Mouse (Mus musculus) lung, embryonic 16.5 days (tissue): ENCODE measurements around the gene Ndufs1. TPM values are rescaled to one million over a fixed set of nuclear protein-coding genes. Genes with fewer than 3 reads are reported as not detected.
"Not testable (repeated sequence)": the region's sequence is repeated elsewhere in the genome, so short reads cannot be mapped to it uniquely, and the experiment has no call there.

Experiments used
- ATAC-seq: fragments of 200-750 bp; cut with Nextera tagmentation; 2 replicates; pipeline ENCODE4 v1.8.0; 2017; ENCODE audit warnings: low read depth, mild to moderate bottlenecking, moderate library complexity
- H3K27ac ChIP-seq: fragments of 300-500 bp; sonication (generic); 2 replicates; pipeline ENCODE4 v1.5.1; 2014; ENCODE audit warnings: mild to moderate bottlenecking, control low read depth, low read length
- H3K27me3 ChIP-seq: fragments of 300-500 bp; sonication (generic); 2 replicates; pipeline ENCODE4 v1.6.1; 2014; ENCODE audit warnings: low read depth, low read length, mixed read lengths; ENCODE audit not compliant: control insufficient read depth, insufficient read depth
- H3K36me3 ChIP-seq: fragments of 300-500 bp; sonication (generic); 2 replicates; pipeline ENCODE4 v1.6.1; 2014; ENCODE audit warnings: low read length; ENCODE audit not compliant: control insufficient read depth, insufficient read depth
- H3K4me1 ChIP-seq: fragments of 300-500 bp; sonication (generic); replicated peaks from 2 replicates; pipeline ENCODE4 v1.6.1; 2014; ENCODE audit warnings: low read length, mixed read lengths; ENCODE audit not compliant: control insufficient read depth, insufficient read depth
- H3K4me2 ChIP-seq: fragments of 300-500 bp; sonication (generic); 2 replicates; pipeline ENCODE4 v1.6.1; 2014; ENCODE audit warnings: low read depth, low read length, control low read depth
- H3K4me3 ChIP-seq: fragments of 300-500 bp; sonication (generic); 2 replicates; pipeline ENCODE4 v1.5.1; 2014; ENCODE audit warnings: mild to moderate bottlenecking, low read length, control low read depth
- H3K9ac ChIP-seq: fragments of 300-500 bp; sonication (generic); 2 replicates; pipeline ENCODE4 v1.6.1; 2014; ENCODE audit warnings: low read length, control low read depth
- H3K9me3 ChIP-seq: fragments of 300-500 bp; sonication (generic); 2 replicates; pipeline ENCODE4 v1.6.1; 2016; ENCODE audit warnings: low read length; ENCODE audit not compliant: control insufficient read depth
- WGBS: fragments of 180-500 bp; shearing (Covaris S2); extraction: QIAGEN DNeasy Blood & Tissue Kit; methylation state at CpG from one replicate; pipeline ENCODE4 v1.1.7; 2014; 5-methylcytosine and 5-hydroxymethylcytosine counted together
- polyA plus RNA-seq: library from polyadenylated mRNA; unstranded; fragments of >200 nt; fragmentation: Nextera tagmentation; extraction: Ambion mirVana; gene quantifications from 2 replicates; pipeline ENCODE4 v1.2.1, GENCODE M21; 2015

The Ndufs1 gene
- polyA plus RNA-seq, 1 experiment from 2014 or later: 123 TPM

DNA sequence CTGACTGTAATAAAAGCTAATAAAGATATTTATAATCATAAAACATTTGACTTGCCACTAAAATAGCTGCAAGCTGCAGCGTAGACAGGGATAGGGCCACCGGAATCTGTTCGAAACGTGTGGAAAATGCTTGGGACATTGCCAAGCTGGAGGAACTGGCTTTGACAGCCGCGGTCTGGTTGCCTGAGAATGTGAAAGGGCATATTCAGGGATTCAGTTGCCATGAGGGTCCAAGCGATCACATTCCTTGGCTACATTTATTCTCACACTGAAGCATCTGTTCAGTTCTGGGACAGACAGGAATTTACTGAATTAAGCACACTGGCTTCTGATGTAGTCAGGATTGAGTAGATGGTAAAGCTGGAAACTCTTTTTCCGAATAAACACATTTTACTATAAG, 14.2 kb upstream of the Ndufs1 start:
- Histone ChIP-seq H3K27ac (no peak overlapping the region), H3K4me1 (no peaks in the 10 kb centered on the region; the same call in 1 of the 2 replicates), H3K9ac (no peak overlapping the region), H3K36me3 (no peaks in the 10 kb centered on the region), H3K4me2 (no peak overlapping the region), H3K9me3 (no peaks in the 10 kb centered on the region), H3K27me3 (no peaks in the 10 kb centered on the region), H3K4me3 (no peak overlapping the region)
- no peak for ATAC-seq
- 43% methylated on average over 8 of the region's 8 CpGs for WGBS

DNA sequence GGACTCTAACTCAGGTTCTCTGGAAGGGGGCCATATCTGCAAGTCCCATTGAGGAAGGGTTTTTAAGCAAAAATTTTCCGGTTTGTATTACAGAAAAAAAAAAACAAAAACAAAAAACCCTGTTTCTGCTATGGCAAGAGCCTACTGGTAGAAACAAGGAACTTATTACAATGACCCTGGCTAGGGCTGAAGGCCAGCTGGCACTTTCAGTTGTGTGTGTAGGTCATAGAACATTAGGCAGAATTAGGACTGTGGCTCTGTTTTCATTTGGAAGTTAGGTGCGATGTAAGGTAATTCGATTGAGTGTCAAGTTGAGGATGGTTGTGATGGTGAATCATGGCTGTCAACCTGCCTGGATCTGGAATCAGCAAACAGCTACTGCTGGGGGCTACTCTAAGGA, 11.9 kb upstream of the Ndufs1 start:
- H3K9ac ChIP-seq: no peak overlapping the region
- no peaks in the 10 kb centered on the region for H3K36me3 ChIP-seq
- H3K4me3 ChIP-seq: no peak overlapping the region
- no peak overlapping the region for H3K4me2 ChIP-seq
- no peak for ATAC-seq
- no peaks in the 10 kb centered on the region for H3K27me3 ChIP-seq
- no peak overlapping the region for H3K27ac ChIP-seq
- 86% methylated on average over 3 of the region's 3 CpGs for WGBS
- no peaks in the 10 kb centered on the region for H3K9me3 ChIP-seq
- H3K4me1 ChIP-seq: no peaks in the 10 kb centered on the region

DNA sequence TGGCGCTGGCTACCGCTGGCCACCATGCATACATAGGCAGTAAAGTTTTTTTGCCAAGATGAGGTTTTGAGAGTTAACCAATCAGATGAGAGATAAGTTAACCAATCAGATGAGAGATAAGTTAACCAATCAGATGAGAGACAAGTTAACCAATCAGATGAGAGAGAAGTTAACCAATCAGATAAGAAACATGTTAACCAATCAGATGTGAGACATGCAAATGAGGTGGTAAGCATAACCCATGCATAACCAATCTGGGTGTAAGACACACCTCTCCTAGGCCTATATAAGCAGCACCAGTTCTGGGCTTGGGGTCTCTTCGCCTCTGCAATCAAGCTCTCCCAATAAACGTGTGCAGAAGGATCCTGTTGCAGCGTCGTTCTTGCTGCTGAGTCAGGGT, 8.8 kb upstream of the Ndufs1 start:
- not testable (repeated sequence) for H3K27ac ChIP-seq, ATAC-seq, H3K4me1 ChIP-seq, H3K9me3 ChIP-seq, H3K4me2 ChIP-seq, H3K4me3 ChIP-seq, H3K27me3 ChIP-seq, H3K36me3 ChIP-seq, H3K9ac ChIP-seq
- 96% methylated on average over 6 of the region's 6 CpGs for WGBS

DNA sequence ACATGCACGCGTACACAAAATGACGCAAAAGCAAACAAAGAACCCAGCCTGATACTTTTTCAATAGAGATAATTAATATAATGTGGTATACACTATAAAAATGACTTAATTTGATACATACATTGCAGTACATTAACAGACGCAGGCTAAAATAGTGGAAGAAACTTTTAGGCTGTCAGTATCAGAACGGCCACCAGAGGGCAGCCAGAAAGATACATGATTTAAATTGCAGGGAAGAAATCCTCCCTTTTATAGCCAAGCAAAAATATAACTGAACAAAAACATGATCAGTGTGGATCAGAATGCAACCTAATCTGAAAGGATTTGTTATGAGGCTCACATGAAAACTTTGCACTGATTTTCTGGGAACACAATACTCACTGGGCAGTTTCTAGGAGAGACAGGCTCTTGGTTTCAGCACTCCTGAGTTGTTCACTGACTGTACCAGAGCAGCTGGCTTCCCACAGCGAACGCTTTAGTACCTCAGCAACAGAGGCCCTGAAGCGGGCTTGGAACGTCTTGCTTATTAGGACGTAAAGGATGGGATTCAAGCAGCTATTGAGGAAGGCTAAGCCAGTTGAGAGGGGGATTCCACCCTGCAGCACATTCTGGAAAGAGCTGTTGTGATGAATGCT, 6.1 kb upstream of the Ndufs1 start:
- H3K27me3 ChIP-seq: no peaks in the 10 kb centered on the region
- no peak for ATAC-seq
- no peak overlapping the region for H3K9ac ChIP-seq
- H3K4me3 ChIP-seq: no peak overlapping the region
- H3K36me3 ChIP-seq: peaks cover 14% of the 10 kb centered on the region
- 57% methylated on average over 10 of the region's 10 CpGs for WGBS
- H3K4me1 ChIP-seq: peaks cover 6% of the 10 kb centered on the region
- H3K27ac ChIP-seq: no peak overlapping the region
- no peak overlapping the region for H3K4me2 ChIP-seq
- no peaks in the 10 kb centered on the region for H3K9me3 ChIP-seq

DNA sequence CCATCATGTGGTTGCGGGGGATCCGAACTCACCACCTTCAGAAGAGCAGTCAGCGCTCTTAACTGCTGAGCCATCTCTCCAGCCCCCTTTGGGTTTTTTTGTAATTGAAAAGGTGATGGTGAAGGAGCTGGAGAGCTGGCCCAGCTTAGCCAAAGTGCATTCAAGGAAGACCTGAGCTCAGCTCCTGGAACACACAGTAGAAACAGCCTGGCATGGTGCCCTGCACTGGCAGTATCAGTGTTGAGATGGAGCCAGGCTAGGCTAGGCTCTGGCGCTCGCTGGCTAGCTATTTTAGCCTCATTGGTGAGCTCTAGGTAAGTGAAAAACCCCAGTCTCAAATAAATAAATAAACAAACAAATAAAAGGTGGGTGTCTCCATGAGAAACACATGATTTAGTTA, 5.6 kb upstream of the Ndufs1 start:
- ATAC-seq: no peak
- Histone ChIP-seq H3K4me2 (no peak overlapping the region), H3K36me3 (peaks cover 14% of the 10 kb centered on the region), H3K27ac (no peak overlapping the region), H3K9me3 (no peaks in the 10 kb centered on the region), H3K27me3 (no peaks in the 10 kb centered on the region), H3K9ac (no peak overlapping the region), H3K4me1 (peaks cover 9% of the 10 kb centered on the region), H3K4me3 (no peak overlapping the region)
- WGBS: 78% methylated on average over 5 of the region's 5 CpGs

DNA sequence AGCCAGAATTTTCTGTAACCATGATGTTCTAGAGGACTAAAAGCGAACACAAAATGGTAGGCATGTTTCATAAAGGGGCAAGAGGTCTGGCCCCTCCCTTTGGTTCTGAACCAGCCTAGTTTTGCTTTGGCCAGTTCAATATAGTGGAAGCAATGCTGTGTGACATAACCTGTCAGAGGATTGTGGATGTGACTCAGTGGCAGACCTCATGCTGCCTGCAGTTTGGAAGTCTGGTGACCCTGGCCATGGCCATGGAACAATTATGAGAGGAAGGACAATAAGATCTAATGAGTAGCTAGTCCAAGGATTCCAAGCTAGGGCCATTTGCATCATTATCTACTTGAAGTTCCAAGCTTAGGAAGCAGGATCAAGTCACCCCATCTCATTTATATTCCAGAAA, 4.8 kb upstream of the Ndufs1 start:
- Histone ChIP-seq H3K4me3 (no peak overlapping the region), H3K36me3 (peaks cover 14% of the 10 kb centered on the region)
- no peak for ATAC-seq

DNA sequence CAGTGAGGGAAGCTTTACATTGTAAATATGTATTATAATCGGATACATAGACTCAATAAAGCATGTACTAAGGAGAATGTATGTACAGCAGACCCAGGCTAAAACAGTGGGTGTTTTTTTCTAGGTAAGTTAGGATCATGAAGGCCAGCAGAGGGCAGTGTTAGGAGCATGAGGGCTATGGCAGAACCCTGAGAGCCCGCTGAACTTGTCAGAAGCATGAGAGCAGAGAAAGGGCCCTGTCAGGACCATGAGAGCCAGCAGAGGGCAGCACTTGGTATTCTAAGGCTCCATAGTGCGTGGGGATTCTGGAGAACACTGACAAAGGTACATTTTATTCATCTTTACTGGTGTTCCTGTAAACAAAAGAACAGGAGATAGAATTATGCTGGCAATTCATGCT, 4.4 kb upstream of the Ndufs1 start:
- Histone ChIP-seq H3K4me3 (no peak overlapping the region), H3K4me2 (no peak overlapping the region), H3K9ac (no peak overlapping the region), H3K27me3 (no peaks in the 10 kb centered on the region), H3K9me3 (no peaks in the 10 kb centered on the region), H3K27ac (no peak overlapping the region), H3K36me3 (peaks cover 14% of the 10 kb centered on the region), H3K4me1 (peaks cover 9% of the 10 kb centered on the region)
- WGBS: 5% methylated on average over 3 of the region's 3 CpGs
- peak; percentile 71 for ATAC-seq

More for the DNA sequence above, 4.8 kb upstream of the Ndufs1 start:
- no peak overlapping the region for H3K4me2 ChIP-seq
- 100% methylated on average over 1 of the region's 1 CpGs for WGBS
- no peak overlapping the region for H3K9ac ChIP-seq
- H3K27ac ChIP-seq: no peak overlapping the region
- no peaks in the 10 kb centered on the region for H3K27me3 ChIP-seq
- peaks cover 9% of the 10 kb centered on the region for H3K4me1 ChIP-seq
- no peaks in the 10 kb centered on the region for H3K9me3 ChIP-seq

DNA sequence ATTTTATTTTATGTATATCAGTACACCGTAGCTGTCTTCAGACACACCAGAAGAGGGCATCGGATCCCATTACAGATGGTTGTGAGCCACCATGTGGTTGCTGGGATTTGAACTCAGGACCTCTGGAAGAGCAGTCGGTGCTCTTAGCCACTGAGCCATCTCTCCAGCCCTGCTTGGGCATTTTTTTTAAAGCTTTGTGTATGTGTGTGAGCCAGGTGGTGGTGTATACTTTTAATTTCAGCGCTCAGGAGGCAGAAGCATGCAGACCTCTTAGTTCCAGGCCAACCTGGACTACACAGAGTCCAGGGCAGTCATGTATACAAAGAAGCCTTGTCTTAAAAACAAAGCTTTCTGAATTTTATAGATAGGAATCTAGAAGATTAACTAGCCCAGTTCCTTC, 3.9 kb upstream of the Ndufs1 start:
- not testable (repeated sequence) for H3K27ac ChIP-seq, H3K9ac ChIP-seq, H3K4me2 ChIP-seq, H3K4me3 ChIP-seq, H3K9me3 ChIP-seq, H3K27me3 ChIP-seq, ATAC-seq
- Histone ChIP-seq H3K4me1 (peaks cover 10% of the 10 kb centered on the region), H3K36me3 (peaks cover 14% of the 10 kb centered on the region)
- 56% methylated on average over 4 of the region's 4 CpGs for WGBS

DNA sequence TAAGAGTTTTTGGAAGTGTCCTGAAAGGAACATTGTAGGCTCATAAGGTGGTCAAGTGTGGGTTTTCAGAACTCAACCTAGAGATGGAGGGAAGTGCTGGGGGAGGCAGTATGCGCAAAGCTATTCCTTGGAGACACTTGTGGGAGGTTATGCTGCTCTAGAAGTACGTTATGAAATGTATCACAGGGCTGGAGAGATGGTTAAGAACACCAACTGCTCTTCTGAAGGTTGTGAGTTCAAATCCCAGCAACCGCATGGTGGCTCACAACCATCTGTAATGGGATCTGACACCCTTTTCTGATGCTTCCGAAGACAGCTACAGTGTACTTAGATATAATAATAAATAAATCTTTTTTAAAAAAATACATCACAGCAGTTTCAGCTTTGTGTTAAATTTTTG, 3.5 kb upstream of the Ndufs1 start:
- Histone ChIP-seq H3K4me2 (no peak overlapping the region), H3K36me3 (peaks cover 14% of the 10 kb centered on the region), H3K4me1 (peaks cover 15% of the 10 kb centered on the region), H3K9ac (no peak overlapping the region), H3K27ac (no peak overlapping the region), H3K27me3 (no peaks in the 10 kb centered on the region), H3K9me3 (no peaks in the 10 kb centered on the region), H3K4me3 (no peak overlapping the region)
- ATAC-seq: no peak
- WGBS: 91% methylated on average over 4 of the region's 4 CpGs

DNA sequence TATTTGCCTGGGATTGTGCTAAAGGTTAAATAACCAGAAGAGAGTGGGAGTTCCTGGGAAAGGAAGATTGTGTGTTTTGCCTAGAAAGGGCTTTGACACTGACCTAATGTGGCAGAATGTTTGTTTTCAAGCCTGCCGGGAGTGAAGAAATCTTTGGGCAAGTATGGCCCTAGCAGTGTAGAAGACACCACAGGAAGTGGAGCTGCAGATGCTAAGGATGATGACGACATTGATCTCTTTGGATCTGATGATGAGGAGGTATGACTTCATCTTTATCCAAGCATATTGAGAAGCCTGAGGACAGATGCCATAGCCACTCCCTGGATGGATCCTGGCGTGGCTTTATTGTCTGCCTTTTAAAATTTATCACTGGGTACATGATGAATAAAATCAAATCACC, 1.7 kb upstream of the Ndufs1 start:
- H3K27ac ChIP-seq: no peak overlapping the region
- peak overlapping the region; percentile 87 for H3K4me2 ChIP-seq
- H3K9me3 ChIP-seq: no peaks in the 10 kb centered on the region
- peak overlapping the region; percentile 98; the same call in 1 of the 2 replicates for H3K9ac ChIP-seq
- peak overlapping the region; percentile 67 for H3K4me3 ChIP-seq
- H3K36me3 ChIP-seq: peaks cover 14% of the 10 kb centered on the region
- WGBS: 41% methylated on average over 3 of the region's 3 CpGs
- H3K27me3 ChIP-seq: no peaks in the 10 kb centered on the region
- peaks cover 18% of the 10 kb centered on the region for H3K4me1 ChIP-seq
- ATAC-seq: no peak
